Mouse (Mus musculus): ENCODE measurements around the gene Jade2.

GRCm38 (mm10) chr11:51811230-51811629, 46.2 kb downstream of the Jade2 start:
- TF ChIP-seq CTCF (IDR thresholded peaks at IDR 0.05; ENCODE audit: borderline replicate concordance, control insufficient read depth, extremely low read depth, insufficient read depth, low read length, poor library complexity) (0 out of 2 replicates have a peak, but pooled peaks have one; percentile 28), POLR2A (IDR thresholded peaks at IDR 0.05; ENCODE audit: control insufficient read depth, extremely low read depth, insufficient read depth, low read length, poor library complexity) (no peak)

All from thymus, adult 2 months (tissue).